Mouse (Mus musculus) inflammation-experienced regulatory T-cells, adult 16 weeks (primary cell): Measurements from ENCODE around the gene Rangrf. TPM values are rescaled to one million over a fixed set of nuclear protein-coding genes. Genes with fewer than 3 reads are reported as not detected.

Source experiments
- polyA plus RNA-seq: library from polyadenylated mRNA; unstranded; fragments of 100-300 nt; shearing (Covaris generic); gene quantifications from one replicate; pipeline ENCODE4 v1.2.1, GENCODE M21; 2017

Rangrf gene
- polyA plus RNA-seq = 35.2 TPM

DNA sequence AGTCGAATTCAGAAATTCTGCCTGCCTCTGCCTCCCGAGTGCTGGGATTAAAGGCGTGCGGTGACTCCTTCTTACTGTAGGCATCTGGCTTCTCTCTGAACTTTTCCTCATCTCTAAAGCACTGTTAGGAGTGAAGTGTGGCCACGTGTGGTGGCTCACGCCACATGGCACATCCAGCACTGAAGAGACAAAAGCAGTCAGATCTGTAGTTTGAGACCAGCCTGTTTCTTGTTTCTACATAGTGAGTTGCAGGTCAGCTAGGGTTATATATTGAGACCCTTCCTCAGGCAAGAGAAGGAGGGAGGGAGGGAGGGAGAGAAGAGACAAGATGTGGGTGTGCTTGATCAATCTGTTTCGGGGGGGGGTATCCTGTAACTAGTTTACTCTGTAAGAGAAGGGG is at the start of gene Rangrf:
Gene Rangrf (minus strand): TSS at position 101 of the 400 bp plus-strand sequence.

GRCm38 (mm10) chr11:69015644-69016441 is 40.9 kb upstream of the Rangrf start, which contains the start of gene Ctc1:
Ctc1 (plus strand) TSS chr11:69015911.

GRCm38 (mm10) chr11:69008182-69009121 is 33.5 kb upstream of the Rangrf start, which contains the start of gene Pfas:
Pfas (minus strand) TSS chr11:69008460.

DNA sequence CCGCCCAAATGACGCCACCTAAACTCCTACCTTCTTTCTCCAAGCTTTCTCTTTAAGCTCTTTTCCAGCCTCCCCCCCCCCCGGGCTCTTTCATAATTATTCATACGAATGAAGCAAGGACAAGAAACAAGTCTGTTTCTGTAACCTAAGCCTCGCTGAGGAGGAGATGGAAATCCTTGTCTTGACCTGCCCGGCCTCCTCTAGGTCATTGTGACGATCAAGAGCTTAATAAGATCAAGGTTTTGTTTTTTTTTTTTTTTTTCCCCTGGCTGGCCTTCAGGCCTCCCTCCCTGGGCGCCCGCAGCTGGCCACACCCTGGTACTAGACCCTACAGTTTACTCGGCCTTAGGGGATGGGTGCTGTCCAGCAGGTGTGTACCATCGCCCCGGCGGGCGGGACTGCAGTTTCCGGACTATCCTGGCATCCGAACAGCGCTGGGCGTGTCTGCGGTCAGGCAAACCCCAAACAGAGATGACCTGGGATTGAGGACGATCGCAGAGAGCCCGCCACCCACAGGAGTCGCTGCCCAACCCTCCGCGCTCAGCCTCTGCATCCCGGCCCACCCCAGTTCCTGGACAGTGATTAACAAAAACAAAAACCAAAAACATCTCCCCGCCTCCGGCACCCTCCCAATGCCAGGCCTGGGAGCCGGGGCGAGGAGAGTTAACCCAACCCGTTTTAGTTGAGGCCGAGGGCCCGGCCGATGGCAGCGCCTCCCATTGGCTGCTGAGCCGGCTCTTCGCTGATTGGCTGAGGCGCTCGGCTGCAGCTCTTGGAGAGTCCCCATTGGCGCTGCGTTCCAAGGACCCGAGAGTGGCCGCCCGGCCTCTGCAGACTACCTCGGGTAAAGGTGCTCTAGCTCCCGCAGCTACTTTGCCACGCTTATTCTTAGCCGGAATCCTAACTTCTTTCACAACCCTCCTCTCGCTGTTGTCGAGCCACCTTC is 7.4 kb downstream of the Rangrf start, which contains the start of gene Slc25a35:
Gene Slc25a35 (plus strand): TSS at position 795 of the 946 bp plus-strand sequence.

DNA sequence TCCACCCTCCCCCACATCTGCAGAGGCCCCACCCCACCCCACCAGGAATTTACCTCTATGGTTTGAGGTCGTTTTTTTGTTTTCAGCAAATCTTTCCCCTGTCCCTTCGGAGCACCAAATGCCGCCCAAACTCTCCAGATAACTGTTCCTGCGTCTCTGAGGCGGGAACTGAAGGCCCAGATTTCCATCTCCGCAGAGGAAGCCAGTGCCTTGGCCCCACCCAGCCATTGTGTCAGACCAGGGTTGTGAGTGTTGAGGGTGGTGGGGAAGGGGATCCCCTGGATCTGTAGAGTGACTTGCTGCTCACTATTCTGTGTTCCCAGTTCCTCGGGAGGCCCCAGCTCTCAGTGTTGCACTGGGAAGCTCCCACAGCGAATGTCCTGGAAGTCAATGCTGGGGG is 17.7 kb downstream of the Rangrf start, which contains the start of gene Arhgef15:
Gene Arhgef15 (minus strand): TSS at position 173 of the 400 bp plus-strand sequence.

GRCm38 (mm10) chr11:68926981-68927380 is 48.0 kb downstream of the Rangrf start, which contains the start of gene Odf4:
Odf4 (minus strand) TSS chr11:68927081.

Other genes with a start within 250 kb of the Rangrf start
- 74.0 TPM for gene Ndel1, start 103.3 kb downstream of the Rangrf start, polyA plus RNA-seq
- gene Rnf222, start 86.6 kb downstream of the Rangrf start, polyA plus RNA-seq = not detected
- gene Rpl26, start 73.6 kb downstream of the Rangrf start, polyA plus RNA-seq = 813 TPM
- not detected for gene Odf4, start 48.1 kb downstream of the Rangrf start, polyA plus RNA-seq
- gene Arhgef15, start 17.7 kb downstream of the Rangrf start, polyA plus RNA-seq = 0.16 TPM
- gene Slc25a35, start 7.1 kb downstream of the Rangrf start, polyA plus RNA-seq = 11.0 TPM
- gene Pfas, start 33.3 kb upstream of the Rangrf start, polyA plus RNA-seq = 5.3 TPM
- gene Ctc1, start 40.7 kb upstream of the Rangrf start, polyA plus RNA-seq = 29.3 TPM
- gene Aurkb, start 70.5 kb upstream of the Rangrf start, polyA plus RNA-seq = 11.1 TPM
- 6.5 TPM for gene Borcs6, start 84.5 kb upstream of the Rangrf start, polyA plus RNA-seq
- gene Tmem107, start 95.6 kb upstream of the Rangrf start, polyA plus RNA-seq = 3.6 TPM
- gene Vamp2, start 113.3 kb upstream of the Rangrf start, polyA plus RNA-seq = 71.4 TPM
- 9.8 TPM for gene Per1, start 120.0 kb upstream of the Rangrf start, polyA plus RNA-seq
- not detected for gene Hes7, start 145.2 kb upstream of the Rangrf start, polyA plus RNA-seq
- gene 9130213A22Rik, start 147.4 kb upstream of the Rangrf start, polyA plus RNA-seq = 0.18 TPM
- 0.10 TPM for gene Aloxe3, start 150.7 kb upstream of the Rangrf start, polyA plus RNA-seq
- gene Alox12b, start 181.8 kb upstream of the Rangrf start, polyA plus RNA-seq = not detected
- gene Alox8, start 222.7 kb upstream of the Rangrf start, polyA plus RNA-seq = 13.7 TPM